Mouse (Mus musculus) heart, postnatal 0 days (tissue): ENCODE data around the gene Plin2.

Experiments used
- CTCF ChIP-seq: IDR thresholded peaks from 2 replicates; pipeline ENCODE4 v1.5.1; 2016; ENCODE audit warnings: antibody characterized with exemption, control low read depth, low read depth
- EP300 ChIP-seq: IDR thresholded peaks from 2 replicates; pipeline ENCODE4 v1.6.1; 2016; ENCODE audit warnings: antibody characterized with exemption, low read depth

DNA sequence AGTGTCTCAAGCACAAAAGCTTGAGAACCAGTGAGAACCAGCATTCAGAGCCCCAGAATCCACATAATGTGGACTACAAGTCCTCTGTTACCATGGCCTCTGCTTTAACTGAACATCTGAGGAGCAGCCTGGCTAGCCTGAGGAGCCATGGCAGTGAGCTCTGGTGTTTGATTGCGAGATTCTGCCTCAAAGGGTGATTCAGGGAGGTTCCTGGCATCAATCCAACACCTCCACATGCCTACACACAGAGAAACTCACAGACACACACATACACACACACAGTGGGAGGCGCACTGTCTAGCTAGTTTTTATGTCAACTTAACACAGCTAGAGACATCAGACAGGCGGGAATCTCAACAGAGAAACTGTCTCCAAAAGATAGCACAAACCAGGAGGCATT lies 4.3 kb downstream of the Plin2 start:
- TF ChIP-seq CTCF, result no peak
- no peak for TF ChIP-seq EP300
